Mouse (Mus musculus) E14TG2a.4 (cell line): ENCODE results near the gene Pcyt2.

Source experiments
- CTCF ChIP-seq: conservative IDR thresholded peaks from 2 replicates; pipeline ENCODE4 v1.5.1; 2014; ENCODE audit warnings: low read length
- NANOG ChIP-seq: IDR thresholded peaks from 2 replicates; pipeline ENCODE4 v1.6.1; 2014; ENCODE audit warnings: borderline replicate concordance, low read length, mixed read lengths

GRCm38 (mm10) chr11:120625152-120625775 is 7.5 kb upstream of the Pcyt2 start, which contains the start of gene Sirt7:
- TF ChIP-seq CTCF (no peak), NANOG (no peak)
